Mouse (Mus musculus) lung, postnatal 0 days (tissue): Measurements from ENCODE around the gene Olfr368.

Experiments used
- CTCF ChIP-seq: IDR thresholded peaks from 2 replicates; pipeline ENCODE4 v1.5.1; 2016; ENCODE audit warnings: antibody characterized with exemption, mild to moderate bottlenecking
- EP300 ChIP-seq: IDR thresholded peaks from 2 replicates; pipeline ENCODE4 v1.6.1; 2016; ENCODE audit warnings: antibody characterized with exemption, mild to moderate bottlenecking, control low read depth

GRCm38 (mm10) chr2:37326215-37326614, at the start of gene Olfr368:
- no peak for TF ChIP-seq CTCF
- TF ChIP-seq EP300, result no peak
